Mouse (Mus musculus) lung, postnatal 0 days (tissue): ENCODE measurements around the gene Dkc1. TPM values are rescaled to one million over a fixed set of nuclear protein-coding genes. Genes with fewer than 3 reads are reported as not detected.
"Not testable (repeated sequence)": the region's sequence is repeated elsewhere in the genome, so short reads cannot be mapped to it uniquely, and the experiment has no call there.

Experiments used
- ATAC-seq: fragments of 200-750 bp; cut with Nextera tagmentation; 2 replicates; pipeline ENCODE4 v1.8.0; 2017; ENCODE audit warnings: moderate library complexity
- DNase-seq: peaks from one replicate; pipeline ENCODE4 v3.0.0-alpha.2; 2016; ENCODE audit warnings: low spot score
- H3K27ac ChIP-seq: fragments of 300-500 bp; sonication (generic); 2 replicates; pipeline ENCODE4 v1.5.1; 2014; ENCODE audit warnings: antibody characterized with exemption, mild to moderate bottlenecking, low read length, mixed read lengths
- H3K27me3 ChIP-seq: fragments of 300-500 bp; sonication (generic); replicated peaks from 2 replicates; pipeline ENCODE4 v1.6.1; 2014; ENCODE audit warnings: low read length, mixed read lengths; ENCODE audit not compliant: insufficient read depth
- H3K36me3 ChIP-seq: fragments of 300-500 bp; sonication (generic); 2 replicates; pipeline ENCODE4 v1.6.1; 2014; ENCODE audit warnings: low read length, mixed read lengths; ENCODE audit not compliant: insufficient read depth
- H3K4me1 ChIP-seq: fragments of 300-500 bp; sonication (generic); 2 replicates; pipeline ENCODE4 v1.6.1; 2014; ENCODE audit warnings: antibody characterized with exemption, low read depth, low read length, mixed read lengths; ENCODE audit not compliant: insufficient read depth
- H3K4me2 ChIP-seq: fragments of 300-500 bp; sonication (generic); replicated peaks from 2 replicates; pipeline ENCODE4 v1.6.1; 2014; ENCODE audit warnings: low read depth, mild to moderate bottlenecking, low read length, moderate library complexity, mixed read lengths
- H3K4me3 ChIP-seq: fragments of 300-500 bp; sonication (generic); 2 replicates; pipeline ENCODE4 v1.5.1; 2014; ENCODE audit warnings: low read depth, low read length
- H3K9ac ChIP-seq: fragments of 300-500 bp; sonication (generic); replicated peaks from 2 replicates; pipeline ENCODE4 v1.6.1; 2014; ENCODE audit warnings: low read depth, mild to moderate bottlenecking
- H3K9me3 ChIP-seq: fragments of 300-500 bp; sonication (generic); 2 replicates; pipeline ENCODE4 v1.6.1; 2016; ENCODE audit warnings: low read length, mixed read lengths
- CTCF ChIP-seq: IDR thresholded peaks from 2 replicates; pipeline ENCODE4 v1.5.1; 2016; ENCODE audit warnings: antibody characterized with exemption, mild to moderate bottlenecking
- EP300 ChIP-seq: IDR thresholded peaks from 2 replicates; pipeline ENCODE4 v1.6.1; 2016; ENCODE audit warnings: antibody characterized with exemption, mild to moderate bottlenecking, control low read depth
- WGBS: fragments of 180-500 bp; shearing (Covaris S2); extraction: QIAGEN DNeasy Blood & Tissue Kit; methylation state at CpG from one replicate; pipeline ENCODE4 v1.1.7; 2014; 5-methylcytosine and 5-hydroxymethylcytosine counted together
- polyA plus RNA-seq: library from polyadenylated mRNA; unstranded; fragments of >200 nt; fragmentation: Nextera tagmentation; extraction: Ambion mirVana; gene quantifications from 2 replicates; pipeline ENCODE4 v1.2.1, GENCODE M21; 2015

Dkc1 gene
- polyA plus RNA-seq, 1 experiment from 2014 or later: 28.8 TPM

GRCm38 (mm10) chrX:75136938-75137337 is 41.3 kb downstream of the Dkc1 start:
- H3K4me2 ChIP-seq: no peak overlapping the region
- no peaks in the 10 kb centered on the region for H3K4me1 ChIP-seq
- H3K36me3 ChIP-seq: no peaks in the 10 kb centered on the region
- no peaks in the 10 kb centered on the region for H3K9me3 ChIP-seq
- DNase-seq: no peak
- no peak overlapping the region for H3K9ac ChIP-seq
- ATAC-seq: no peak
- H3K27me3 ChIP-seq: no peaks in the 10 kb centered on the region
- no peak overlapping the region for H3K27ac ChIP-seq
- no peak overlapping the region for H3K4me3 ChIP-seq
- no peak for TF ChIP-seq EP300

- no peak for DNase-seq
- H3K27ac ChIP-seq: no peak overlapping the region
- TF ChIP-seq CTCF (no peak), EP300 (no peak)
Observed at GRCm38 (mm10) chrX:75137729-75138128, 42.1 kb downstream of the Dkc1 start.

GRCm38 (mm10) chrX:75138182-75138581 is 42.5 kb downstream of the Dkc1 start:
- ATAC-seq (no peak), DNase-seq (no peak)
- H3K4me2 ChIP-seq: no peak overlapping the region
- 80% methylated on average over 2 of the region's 2 CpGs for WGBS
- TF ChIP-seq CTCF (no peak), EP300 (no peak)
- no peak overlapping the region for H3K9ac ChIP-seq
- no peaks in the 10 kb centered on the region for H3K36me3 ChIP-seq
- no peaks in the 10 kb centered on the region for H3K9me3 ChIP-seq
- H3K4me1 ChIP-seq: no peaks in the 10 kb centered on the region
- no peak overlapping the region for H3K4me3 ChIP-seq
- H3K27ac ChIP-seq: no peak overlapping the region
- no peaks in the 10 kb centered on the region for H3K27me3 ChIP-seq

More at GRCm38 (mm10) chrX:75137729-75138128, 42.1 kb downstream of the Dkc1 start:
- no peaks in the 10 kb centered on the region for H3K27me3 ChIP-seq
- no peak overlapping the region for H3K9ac ChIP-seq
- WGBS: 90% methylated on average over 2 of the region's 2 CpGs
- H3K4me1 ChIP-seq: no peaks in the 10 kb centered on the region
- H3K4me2 ChIP-seq: no peak overlapping the region
- no peak for ATAC-seq
- H3K36me3 ChIP-seq: no peaks in the 10 kb centered on the region
- H3K9me3 ChIP-seq: no peaks in the 10 kb centered on the region
- no peak overlapping the region for H3K4me3 ChIP-seq

- H3K36me3 ChIP-seq, H3K9ac ChIP-seq, DNase-seq, H3K4me1 ChIP-seq, H3K27me3 ChIP-seq, H3K9me3 ChIP-seq, H3K27ac ChIP-seq: not testable (repeated sequence)
- peak overlapping the region; percentile 8; the same call in 1 of the 2 replicates for H3K4me3 ChIP-seq
- ATAC-seq: peak; percentile 32; the same call in 1 of the 2 replicates
- WGBS: 31% methylated on average over 6 of the region's 42 CpGs
- H3K4me2 ChIP-seq: peak overlapping the region; percentile 54
Observed at GRCm38 (mm10) chrX:75143124-75143555, 47.5 kb downstream of the Dkc1 start.

DNA sequence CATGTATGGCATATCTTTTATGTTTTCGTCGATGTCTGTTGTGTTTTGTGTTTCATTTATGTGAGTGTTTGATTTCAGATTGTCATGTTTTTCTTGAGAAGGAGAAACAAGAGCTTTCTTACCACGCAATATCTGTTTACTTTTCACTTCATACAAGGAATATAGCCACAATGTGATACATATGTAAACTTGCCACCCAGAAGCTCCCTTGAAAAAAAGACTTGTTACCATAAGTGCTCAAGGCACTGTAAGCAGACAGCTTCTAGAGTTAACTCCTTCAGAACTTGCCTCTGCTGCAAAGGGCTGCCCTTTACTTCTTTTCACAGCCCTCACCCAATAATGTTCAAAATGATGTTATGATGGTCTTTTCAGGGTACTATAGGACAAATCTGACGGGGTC is 52.8 kb downstream of the Dkc1 start:
- H3K27ac ChIP-seq: no peak overlapping the region
- ATAC-seq (no peak), DNase-seq (no peak)
- H3K27me3 ChIP-seq: no peaks in the 10 kb centered on the region
- no peak overlapping the region for H3K9ac ChIP-seq
- WGBS: 40% methylated on average over 4 of the region's 4 CpGs
- no peak overlapping the region for H3K4me3 ChIP-seq
- no peaks in the 10 kb centered on the region for H3K4me1 ChIP-seq
- no peaks in the 10 kb centered on the region for H3K36me3 ChIP-seq
- no peaks in the 10 kb centered on the region for H3K9me3 ChIP-seq
- no peak overlapping the region for H3K4me2 ChIP-seq
- TF ChIP-seq EP300 (no peak), CTCF (no peak)

GRCm38 (mm10) chrX:75150304-75150703 is 54.6 kb downstream of the Dkc1 start:
- Histone ChIP-seq H3K27me3 (no peaks in the 10 kb centered on the region), H3K4me2 (no peak overlapping the region), H3K9me3 (no peaks in the 10 kb centered on the region), H3K36me3 (no peaks in the 10 kb centered on the region), H3K9ac (no peak overlapping the region), H3K4me3 (no peak overlapping the region), H3K27ac (no peak overlapping the region), H3K4me1 (no peaks in the 10 kb centered on the region)
- DNase-seq: no peak
- no peak for ATAC-seq
- TF ChIP-seq EP300 (no peak), CTCF (no peak)
- 83% methylated on average over 2 of the region's 2 CpGs for WGBS

DNA sequence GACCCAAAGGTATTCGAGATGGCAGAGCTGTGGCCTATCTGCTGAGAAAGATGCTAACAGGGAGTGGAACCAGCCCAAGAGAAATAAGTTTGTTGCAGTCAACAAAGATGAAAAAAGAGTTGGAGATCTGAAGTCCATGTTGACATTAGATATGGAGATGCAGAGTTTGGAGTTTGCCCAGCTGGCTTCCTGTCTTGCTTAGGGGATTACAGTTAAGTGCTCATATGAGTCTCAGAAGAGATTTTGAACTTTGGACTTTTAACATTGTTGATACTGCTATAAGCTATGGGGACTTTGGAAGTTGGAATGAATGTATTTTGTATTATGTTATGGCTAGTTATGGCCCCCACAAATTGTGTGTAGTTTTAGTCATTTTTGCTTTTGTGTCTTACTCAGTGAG is 56.6 kb downstream of the Dkc1 start:
- H3K4me2 ChIP-seq: no peak overlapping the region
- ATAC-seq (no peak), DNase-seq (no peak)
- no peaks in the 10 kb centered on the region for H3K4me1 ChIP-seq
- no peak overlapping the region for H3K27ac ChIP-seq
- WGBS: 45% methylated on average over 1 of the region's 1 CpGs
- no peaks in the 10 kb centered on the region for H3K36me3 ChIP-seq
- no peak for TF ChIP-seq EP300
- no peak for TF ChIP-seq CTCF
- no peaks in the 10 kb centered on the region for H3K27me3 ChIP-seq
- H3K9ac ChIP-seq: no peak overlapping the region
- no peak overlapping the region for H3K4me3 ChIP-seq
- no peaks in the 10 kb centered on the region for H3K9me3 ChIP-seq
